Mouse (Mus musculus) heart, embryonic 14.5 days (tissue): ENCODE results near the gene Usp36. TPM values are rescaled to one million over a fixed set of nuclear protein-coding genes. Genes with fewer than 3 reads are reported as not detected.

Source experiments
- polyA plus RNA-seq: library from polyadenylated mRNA; unstranded; fragments of >200 nt; fragmentation: Nextera tagmentation; extraction: Ambion mirVana; gene quantifications from 2 replicates; pipeline ENCODE4 v1.2.1, GENCODE M21; 2014

The Usp36 gene
- polyA plus RNA-seq, 1 experiment from 2014 or later = 9.1 TPM

Other genes starting within 250 kb of the Usp36 start
- gene Dnah17, start 159.6 kb downstream of the Usp36 start, polyA plus RNA-seq = 0.11 and 0.23 TPM in 2 replicates
- gene Cyth1, start 41.7 kb downstream of the Usp36 start, polyA plus RNA-seq = 12.7 and 15.9 TPM in 2 replicates
- gene Cep295nl, start 52.3 kb upstream of the Usp36 start, polyA plus RNA-seq = 0.28 and 0.45 TPM in 2 replicates
- 87.6 and 99.2 TPM in 2 replicates for gene Timp2, start 65.5 kb upstream of the Usp36 start, polyA plus RNA-seq
- gene Lgals3bp, start 111.8 kb upstream of the Usp36 start, polyA plus RNA-seq = 7.2 and 12.7 TPM in 2 replicates
- 12.0 and 19.2 TPM in 2 replicates for gene Cant1, start 128.8 kb upstream of the Usp36 start, polyA plus RNA-seq
- gene C1qtnf1, start 138.0 kb upstream of the Usp36 start, polyA plus RNA-seq = 7.3 and 7.5 TPM in 2 replicates
- 3.1 and 4.8 TPM in 2 replicates for gene Engase, start 186.6 kb upstream of the Usp36 start, polyA plus RNA-seq